Mouse (Mus musculus): Measurements from ENCODE around the gene Tnpo1.
A peak's percentile ranks its signal among the peaks of the same experiment; 100 is the strongest.

Tnpo1 gene

DNA sequence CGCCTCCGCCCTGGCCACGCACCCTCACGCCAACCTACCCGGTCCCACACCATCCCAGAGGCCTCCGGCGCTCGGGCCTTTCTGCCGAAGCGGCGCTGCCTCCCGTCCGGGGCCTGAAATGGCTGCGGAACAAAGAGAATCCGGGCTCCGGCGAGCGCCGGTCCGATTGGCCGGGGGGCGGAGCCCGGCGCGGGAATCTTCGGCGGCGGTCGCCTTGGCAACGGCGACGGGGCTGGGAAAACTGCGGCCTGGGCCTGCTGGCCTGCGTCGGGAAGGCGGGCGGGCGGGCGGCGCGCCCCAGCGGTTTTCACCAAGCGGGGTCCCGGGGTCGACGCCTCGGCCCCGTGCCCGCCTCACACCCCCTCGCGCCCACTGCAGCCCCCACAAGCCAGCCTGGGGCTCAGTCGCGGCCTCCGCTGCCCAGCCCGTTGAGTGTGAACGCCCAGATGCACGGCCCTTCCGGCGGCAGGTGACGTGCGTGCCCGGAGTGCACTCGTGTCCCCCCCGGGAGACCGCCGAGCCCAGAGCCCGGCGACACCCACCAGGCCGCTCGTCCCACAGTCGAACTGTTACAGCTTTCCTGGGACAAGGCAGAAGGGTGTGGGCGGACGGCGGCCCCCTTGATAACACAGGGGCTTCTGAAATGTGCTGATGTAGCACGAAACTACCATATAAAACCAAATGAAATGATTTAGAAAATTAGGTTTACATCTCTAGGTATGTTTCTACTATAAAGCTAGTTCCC lies at the start of gene Tnpo1:
Gene Tnpo1 (minus strand): TSS at position 172 of the 745 bp plus-strand sequence.
- DNase-seq, result peak; percentile 89 to 93

DNA sequence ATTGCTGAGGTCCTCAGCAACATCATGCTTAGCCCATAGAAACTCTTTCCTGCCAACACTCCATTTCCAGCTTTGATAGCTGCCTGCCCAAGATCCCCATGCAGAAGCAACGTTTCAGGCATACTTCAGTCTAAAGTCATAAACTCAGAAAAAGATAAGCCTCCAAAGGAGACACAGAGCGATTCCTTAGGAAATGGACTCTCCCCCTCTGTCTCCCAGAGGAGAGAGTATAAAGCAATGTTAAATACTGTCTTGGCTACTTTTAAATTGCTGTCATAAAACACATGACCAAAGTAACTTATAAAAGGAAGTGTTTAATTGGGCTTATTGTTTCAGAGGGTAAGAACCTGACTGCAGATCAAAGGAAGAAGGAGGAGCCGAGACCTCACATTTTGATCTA lies 45.9 kb upstream of the Tnpo1 start:
- DNase-seq, result no peak

DNA sequence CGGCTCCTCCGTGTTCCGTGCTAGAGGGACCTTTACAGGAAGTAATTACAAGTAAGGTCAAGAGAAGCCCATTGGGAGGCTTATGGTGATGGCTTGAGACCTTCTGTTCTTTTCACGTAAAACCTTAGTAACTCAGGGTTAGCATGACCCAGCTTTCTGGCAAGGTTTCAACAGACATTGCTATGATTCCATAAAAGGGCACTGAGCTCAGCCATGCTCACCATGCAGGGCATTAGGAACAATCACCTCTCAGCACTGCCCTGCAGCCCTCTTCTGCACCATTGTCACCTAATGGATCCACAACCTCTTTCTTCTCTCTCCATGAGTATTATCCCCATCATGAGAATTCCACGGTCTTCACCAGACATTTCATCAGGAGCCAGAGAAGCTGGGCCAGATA lies 45.5 kb upstream of the Tnpo1 start:
- DNase-seq, result no peak

DNA sequence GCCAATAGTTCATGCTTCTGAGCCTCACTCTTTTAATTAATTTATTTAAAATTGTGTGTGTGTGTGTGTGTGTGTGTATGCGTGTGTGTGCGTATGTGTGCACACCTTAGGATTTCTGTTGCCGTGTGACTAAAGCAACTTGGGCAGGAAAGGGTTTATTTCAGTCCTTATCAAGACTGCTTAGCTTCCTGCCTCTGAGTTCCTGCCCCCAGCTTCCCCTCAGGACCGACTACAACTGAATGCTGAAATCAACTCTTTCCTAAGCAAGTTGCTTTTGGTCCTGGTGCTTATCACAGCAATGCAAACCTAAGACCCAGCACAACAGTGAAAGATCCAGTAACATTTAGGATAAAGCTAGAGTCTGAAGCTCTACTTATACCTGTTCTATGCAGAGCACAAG lies 42.3 kb upstream of the Tnpo1 start:
- no peak for DNase-seq

DNA sequence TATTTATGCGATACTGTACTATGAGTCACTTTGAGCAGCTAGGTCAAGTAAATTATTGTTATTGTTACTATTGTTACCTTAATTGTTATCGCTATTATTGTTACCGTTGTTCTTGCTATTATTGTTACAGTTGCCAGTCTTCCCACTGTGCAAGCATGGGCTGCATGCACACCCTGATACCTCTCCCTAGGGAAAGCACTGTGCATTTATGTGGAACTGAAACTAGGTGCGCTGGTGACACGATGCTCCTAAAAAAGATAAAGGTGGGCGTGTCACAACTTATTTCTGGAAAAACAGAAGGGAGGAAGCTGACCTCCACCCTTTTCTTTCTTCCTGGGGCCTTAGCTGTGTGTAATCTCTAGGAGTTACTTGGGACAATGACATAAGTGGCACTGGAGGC lies 41.8 kb upstream of the Tnpo1 start:
- DNase-seq, result no peak

DNA sequence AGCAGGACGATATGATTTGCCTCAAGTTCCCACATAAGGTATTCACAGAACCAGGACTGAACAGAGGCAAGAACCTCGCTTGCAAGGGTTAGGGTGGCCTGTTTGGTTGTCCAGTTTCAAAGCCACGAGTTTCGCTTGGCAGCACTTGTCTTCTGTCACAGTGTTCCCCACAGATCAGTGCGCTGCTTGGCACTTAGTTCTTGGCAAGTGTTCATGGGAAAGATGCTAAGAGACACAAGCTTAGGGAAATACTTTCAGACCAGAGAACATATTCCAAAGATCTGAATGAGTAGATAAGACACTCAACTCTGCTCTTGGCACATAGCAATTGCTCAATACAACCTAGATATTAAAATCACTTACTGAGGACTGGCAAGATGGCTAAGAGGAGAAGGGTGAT lies 40.4 kb upstream of the Tnpo1 start:
- DNase-seq, result no peak

DNA sequence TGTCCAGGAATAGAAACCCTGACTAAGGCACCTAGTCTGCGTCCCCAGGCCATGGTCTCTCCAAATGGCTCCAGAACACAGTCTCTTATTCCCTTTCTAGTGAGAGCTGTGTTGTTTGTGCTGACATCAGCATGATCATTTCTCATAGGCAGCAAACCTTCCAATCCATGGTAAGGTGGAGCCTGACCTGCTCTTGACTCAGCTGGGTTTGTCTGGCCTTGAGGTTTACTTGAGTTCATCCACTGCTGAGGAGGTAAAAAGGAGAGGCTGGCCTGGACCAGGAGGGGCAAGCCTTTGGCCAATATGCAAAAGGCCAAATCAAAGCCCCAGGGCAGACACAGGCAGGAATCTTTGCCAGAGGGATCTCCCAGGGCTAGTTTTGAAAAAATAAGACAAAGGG lies 37.4 kb upstream of the Tnpo1 start:
- DNase-seq, result no peak

DNA sequence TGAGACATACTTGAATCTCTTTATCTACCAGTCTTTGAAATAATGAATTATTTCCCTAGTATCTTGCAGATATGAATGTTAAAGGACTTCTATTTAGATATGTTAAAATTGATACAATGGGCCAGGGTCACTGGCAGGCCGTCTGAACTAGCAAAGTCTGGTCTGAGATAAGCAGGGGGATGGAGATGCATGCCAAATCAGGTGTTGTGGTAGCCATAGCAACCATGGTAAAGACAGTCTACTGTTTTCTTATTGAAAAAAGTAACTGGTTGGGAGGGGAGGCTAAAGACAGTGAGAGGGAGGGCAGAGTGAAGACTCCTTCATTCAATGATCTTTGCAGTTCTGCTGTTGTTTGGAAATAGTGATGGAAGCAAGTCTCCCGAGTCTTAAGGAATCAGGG lies 32.0 kb upstream of the Tnpo1 start:
- DNase-seq, result no peak

DNA sequence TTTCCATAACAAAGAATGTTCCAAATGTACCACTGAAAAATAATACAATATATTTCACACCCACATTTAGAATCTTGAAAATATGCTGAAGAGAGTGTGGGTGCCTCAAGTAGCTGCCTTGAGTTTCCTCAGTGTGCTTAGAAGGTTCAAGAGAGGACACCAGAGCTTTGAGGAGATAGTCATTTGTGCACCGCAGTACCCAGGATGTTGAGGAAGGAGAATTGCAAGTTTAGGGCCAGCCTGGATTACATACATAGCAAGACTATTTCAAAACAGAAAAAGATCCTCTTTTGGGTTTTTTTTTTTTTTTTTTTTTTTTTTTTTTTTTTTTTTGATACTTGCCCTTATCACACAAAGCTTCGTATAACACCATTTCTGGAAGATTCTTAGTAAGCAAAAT lies 30.0 kb upstream of the Tnpo1 start:
- no peak for DNase-seq

DNA sequence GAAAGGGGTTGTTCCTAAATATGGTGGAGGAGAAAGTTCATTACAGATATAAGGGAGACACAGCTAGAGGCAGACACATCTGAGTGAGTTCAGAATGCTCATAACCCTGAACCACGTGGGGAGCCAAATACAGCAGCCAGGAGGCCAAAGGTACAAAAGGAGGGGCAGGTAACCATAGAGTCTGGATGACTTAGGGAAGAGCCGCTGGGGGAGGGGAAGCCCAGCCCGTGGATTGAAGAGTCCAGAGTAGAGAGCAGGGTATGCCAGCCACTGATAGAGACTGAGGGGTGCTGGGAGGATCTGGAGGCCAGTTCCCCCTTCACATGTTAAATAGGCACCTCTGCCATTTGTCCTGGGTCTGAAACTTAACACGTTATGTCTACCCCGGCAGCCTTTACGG lies 29.5 kb upstream of the Tnpo1 start:
- DNase-seq, result no peak

DNA sequence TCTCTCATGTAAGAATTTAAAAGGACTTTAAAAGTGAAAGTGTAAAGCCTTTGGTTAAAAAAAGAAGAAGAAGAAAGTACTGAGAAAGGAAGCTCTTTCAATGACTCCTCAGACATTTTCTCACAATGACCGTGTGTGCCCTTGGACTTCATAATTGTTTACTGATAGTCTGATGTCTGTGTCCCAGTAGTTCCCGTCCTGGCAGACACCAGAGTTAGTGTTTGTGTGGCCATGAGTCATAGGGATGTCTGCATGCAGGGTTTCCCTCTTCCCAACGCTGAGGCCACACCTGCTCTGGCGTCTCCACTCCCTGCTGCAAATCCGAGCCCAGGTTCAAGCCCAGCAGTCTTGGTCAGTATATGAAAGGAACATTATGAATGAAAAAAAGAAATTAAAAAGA lies 29.0 kb upstream of the Tnpo1 start:
- DNase-seq, result no peak

DNA sequence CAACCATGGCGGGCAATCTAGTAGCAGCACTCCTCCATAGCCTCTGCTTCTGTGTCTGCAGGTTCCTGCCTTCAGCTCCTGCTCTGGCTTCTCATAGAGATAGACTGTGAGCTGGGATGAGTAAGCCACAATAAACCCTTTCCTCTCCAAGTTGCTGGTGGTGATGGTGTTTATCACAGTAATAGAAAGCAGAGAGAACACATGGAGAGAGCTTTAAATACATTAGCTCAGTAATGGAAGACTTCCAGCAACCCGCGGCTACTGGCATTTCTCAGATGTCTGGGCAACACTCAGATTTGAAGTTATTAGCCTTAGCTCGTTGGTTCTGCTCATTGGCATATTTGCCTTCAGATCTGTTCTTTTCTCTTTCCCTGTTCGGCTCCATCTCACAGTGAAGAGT lies 27.6 kb upstream of the Tnpo1 start:
- peak; percentile 52 to 63 for DNase-seq

DNA sequence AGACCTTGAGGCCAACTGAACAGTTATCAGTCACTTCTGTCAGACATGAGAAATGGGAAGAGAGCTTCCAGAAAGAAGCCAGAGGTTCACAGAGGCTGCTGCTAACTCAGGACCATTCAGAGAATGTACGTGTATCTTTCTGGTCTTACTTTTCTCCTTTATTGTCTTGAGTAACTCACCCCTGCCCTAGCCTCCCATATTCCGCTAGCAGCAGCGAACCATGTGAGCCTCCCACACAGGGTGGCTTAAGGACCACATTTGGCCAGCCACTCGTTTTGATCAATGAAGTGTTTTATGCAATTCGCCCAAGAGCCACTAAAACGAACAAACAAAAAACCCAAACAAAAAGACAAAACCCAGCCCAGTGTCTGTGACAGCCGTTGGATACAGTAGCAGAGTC lies 25.8 kb upstream of the Tnpo1 start:
- no peak for DNase-seq

DNA sequence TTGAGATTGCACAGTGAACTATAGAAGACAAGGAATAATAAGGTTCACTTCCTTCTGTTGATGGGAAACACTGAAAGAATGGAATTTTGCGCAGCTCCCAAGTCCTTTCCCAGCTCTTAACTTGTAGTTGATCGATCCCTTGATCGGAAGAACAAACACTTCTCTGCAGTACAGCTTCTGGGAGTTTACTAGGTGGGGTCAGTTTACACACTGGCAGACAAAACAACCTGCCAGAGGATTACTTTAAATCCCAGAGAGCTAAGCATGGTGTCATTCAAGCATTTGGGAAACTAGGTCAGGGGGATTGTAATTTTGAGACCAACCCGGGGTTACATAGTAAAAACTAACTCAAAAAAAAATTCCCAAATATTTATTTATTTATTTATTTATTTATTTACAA lies 22.0 kb upstream of the Tnpo1 start:
- DNase-seq, result no peak

DNA sequence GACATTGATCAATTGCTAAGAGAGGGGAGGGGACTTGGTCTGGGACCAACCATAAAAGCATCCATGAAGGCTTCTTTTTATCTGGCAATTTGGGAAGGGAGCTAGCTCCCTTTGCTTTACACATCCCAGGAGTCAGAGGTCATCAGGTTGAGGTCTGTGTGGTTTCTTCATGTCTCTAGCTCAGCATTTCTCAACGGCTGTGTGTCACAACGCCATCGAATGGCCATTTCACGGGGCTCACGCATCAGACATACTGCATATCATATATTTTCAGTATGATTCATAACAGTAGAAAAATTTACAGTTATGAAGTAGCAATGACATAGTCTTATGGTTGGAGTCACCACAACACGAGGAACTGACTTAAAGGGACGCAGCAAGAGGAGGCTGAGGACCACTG lies 20.2 kb upstream of the Tnpo1 start:
- DNase-seq, result no peak

DNA sequence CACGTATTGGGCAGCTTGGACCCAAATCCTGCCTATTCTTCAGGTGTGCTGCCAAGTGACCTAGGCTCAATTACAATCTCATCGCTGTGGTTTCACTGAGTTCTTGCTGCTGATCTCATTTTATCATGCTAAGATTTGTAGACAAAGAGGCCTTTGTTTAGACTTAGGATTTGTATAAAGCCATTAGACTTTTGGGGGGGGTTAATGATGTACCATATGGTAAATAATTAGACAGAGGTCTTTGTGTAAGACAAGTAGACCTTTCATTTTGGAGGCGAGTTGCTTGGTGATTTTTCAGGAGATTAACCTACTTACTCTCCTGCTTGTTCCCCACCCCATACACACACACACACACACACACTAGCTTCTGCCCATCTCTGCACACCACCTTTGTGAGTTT lies 19.7 kb upstream of the Tnpo1 start:
- no peak for DNase-seq

DNA sequence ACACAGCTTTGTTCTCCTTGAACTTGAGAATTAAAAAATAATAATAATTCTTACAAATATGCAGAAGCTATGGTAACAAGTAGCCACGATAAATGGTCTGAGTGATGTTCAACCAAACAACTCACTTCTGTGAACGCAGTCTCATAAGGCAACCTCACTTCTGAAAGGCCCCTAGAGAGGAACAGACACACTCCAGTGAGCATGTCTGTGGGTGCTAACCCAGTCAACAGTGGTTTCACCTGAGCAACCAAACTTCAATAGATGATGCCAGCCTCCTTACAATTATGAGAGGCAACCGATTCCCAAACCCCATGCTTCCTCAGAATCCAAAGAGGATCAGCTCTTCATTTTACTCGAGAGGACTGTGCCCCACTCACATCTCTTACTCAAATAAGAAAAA lies 19.2 kb upstream of the Tnpo1 start:
- no peak for DNase-seq

DNA sequence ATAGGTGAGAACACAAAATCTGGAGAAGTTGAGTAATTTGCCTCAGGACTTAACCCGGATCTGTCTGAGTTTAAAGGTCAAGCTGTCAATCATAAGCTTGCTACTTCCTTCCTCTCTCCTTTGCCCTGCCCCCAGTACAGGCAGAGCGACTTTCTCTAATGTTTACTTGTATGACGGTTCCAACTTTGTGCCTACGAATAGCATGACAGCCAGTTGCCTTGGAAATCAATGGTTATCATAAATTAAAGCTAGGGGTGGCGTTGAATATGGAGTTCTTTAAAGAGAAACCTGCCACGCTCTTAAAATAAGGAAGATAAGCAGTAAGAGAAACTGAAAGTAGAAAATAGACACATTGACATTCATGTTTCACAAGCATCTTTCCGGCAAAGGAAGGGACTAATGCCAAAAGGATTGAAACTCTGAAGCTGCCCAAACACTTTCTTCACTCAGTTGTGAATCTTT lies 18.5 kb upstream of the Tnpo1 start:
- no peak for DNase-seq

DNA sequence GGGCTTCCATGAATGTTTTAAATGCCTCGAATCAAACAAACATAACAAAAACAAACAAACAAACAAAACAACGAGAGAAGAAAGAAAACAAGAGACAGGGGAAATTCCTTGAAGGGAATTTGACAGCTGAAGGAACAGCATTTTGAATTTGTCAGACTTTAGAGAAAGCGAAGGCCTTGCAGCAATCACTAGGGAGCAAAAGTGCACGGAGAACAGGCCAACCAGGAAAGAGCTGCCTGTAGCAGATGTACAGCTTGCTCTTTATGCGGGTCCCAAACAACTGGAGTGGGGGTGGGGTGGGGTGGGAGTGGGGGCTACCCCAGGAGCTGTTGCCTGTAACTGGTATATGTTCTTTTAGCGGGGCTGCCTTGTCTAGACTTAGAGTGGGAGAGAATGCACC lies 16.2 kb upstream of the Tnpo1 start:
- no peak for DNase-seq

DNA sequence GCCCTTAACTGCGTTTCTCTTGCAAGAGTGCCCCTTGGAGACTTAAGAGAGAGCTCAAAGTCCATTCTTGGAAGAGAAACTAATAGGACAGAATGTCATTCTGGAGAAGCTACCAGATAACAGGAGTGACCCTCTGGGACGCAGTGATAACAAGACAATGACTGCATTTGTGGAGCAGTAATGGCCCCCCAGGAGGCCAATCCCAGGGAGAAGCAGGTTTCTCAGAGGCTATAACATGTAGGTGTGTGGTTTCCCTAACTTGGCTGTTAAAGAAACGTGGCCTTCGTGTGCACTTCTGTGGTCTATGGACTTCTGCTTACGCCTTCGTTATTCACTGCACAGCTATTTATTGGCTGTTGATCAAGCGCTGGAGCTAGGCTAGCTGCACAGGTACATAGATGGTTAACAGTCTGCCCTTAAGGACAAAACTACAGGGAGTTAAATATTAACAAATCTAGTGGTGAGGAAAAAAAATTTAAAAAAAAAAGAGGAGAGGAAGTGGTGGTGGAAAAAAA lies 15.7 kb upstream of the Tnpo1 start:
- no peak for DNase-seq

DNA sequence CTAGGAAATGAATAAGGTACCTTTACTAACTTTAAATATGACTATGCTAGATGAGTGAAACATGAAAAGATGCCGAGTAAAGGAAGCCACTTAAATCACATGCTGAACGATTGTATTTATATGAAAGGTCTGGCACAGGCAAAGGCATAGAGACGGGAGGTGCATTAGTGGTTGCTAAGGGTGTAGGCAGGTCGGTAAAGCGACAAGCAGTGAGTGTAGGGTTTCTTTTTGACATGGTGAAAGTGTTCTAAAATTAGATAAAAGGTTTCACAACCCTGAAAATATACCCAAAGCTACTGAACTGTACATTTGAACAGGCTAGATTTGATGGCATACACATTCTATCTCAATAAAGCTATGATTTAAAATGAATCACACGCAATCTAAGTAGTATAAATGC lies 10.9 kb upstream of the Tnpo1 start:
- no peak for DNase-seq

DNA sequence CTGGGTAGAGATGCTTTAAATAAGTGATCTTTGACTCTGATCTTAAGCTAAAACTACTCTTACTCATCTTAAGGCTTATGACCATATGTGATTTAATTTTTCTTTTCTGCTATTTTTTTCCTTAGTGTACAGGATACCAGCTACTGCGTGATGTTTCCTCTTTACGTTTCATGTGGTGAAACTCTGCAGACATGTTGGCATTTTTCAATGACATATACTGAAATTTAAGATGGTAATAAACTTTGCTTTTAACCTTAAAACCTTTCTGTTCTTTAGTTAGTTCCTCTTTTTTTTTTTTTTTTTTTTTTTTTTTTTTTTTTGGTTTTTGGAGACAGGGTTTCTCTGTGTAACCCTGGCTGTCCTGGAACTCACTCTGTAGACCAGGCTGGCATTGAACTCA lies 2.7 kb upstream of the Tnpo1 start:
- DNase-seq, result no peak

DNA sequence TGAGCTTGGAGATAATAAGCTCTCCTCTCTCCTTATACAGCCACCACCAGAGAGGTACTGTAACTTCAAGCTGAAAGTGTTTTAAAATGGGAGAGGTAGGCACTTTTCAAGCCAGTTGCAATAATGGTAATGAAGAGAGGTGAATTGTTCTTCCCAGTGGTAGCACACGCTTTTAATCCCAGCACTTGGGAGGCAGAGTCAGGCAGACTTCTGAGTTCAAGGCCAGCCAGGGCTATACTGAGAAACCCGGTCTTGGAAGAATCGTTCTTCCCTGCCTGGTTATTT lies 716 bp upstream of the Tnpo1 start:
- DNase-seq, result no peak

DNA sequence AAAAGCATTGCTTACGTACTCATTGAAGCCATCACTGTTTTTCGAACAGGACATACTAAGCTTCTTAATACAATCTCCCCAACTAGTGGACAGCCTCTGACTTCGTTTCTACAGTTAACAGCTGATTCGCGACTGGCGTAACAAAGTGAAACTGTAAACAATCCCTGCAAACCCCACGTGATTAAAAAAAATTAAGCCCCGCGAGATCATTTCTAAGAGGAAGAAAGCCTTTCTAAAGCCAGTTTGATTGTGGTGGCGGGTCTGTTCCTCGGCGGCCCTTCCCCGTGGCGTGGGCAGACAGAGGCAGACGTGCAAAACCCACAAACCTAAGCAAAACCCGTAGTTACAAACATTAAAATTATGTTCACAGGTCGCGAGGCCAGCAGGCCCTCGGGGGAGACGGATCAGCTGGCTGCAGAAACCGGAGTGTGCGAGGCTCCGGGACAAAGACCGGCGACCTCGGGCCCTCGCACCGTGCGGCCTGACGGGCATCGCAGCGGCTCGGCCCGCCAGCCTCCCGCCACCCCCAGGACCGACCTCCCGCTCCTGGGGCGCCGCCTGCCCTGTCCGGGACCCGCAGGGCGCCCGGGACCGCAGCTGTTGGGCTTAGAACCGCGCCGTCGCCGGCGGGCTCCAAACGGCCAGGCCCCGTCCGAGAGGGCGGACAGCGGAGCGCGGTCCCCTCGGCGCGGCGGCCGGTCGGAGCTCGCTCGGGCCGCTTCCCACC lies 535 bp downstream of the Tnpo1 start:
- DNase-seq, result peak in 1 of 2 experiments; percentile 51

Data from cerebellum, postnatal 36 days (tissue).